Mouse (Mus musculus) olfactory bulb, adult 2 months (tissue): ENCODE data around the gene Pcsk5.

ENCODE experiments used
- CTCF ChIP-seq: fragments of 200-500 bp; IDR thresholded peaks from 2 replicates; pipeline ENCODE4 v1.5.1; 2012; ENCODE audit warnings: low read depth, mild to moderate bottlenecking, low read length, moderate library complexity; ENCODE audit not compliant: insufficient read depth
- POLR2A ChIP-seq: fragments of 200-500 bp; IDR thresholded peaks from 2 replicates; pipeline ENCODE4 v1.6.1; 2012; ENCODE audit warnings: mild to moderate bottlenecking, low read depth, low read length, moderate library complexity; ENCODE audit not compliant: insufficient read depth

- TF ChIP-seq CTCF (no peak), POLR2A (no peak)
These were observed 260.0 kb downstream of the Pcsk5 start for GRCm38 (mm10) chr19:17577412-17577811.
